Mouse (Mus musculus) cortical plate, adult 2 months (tissue): ENCODE measurements around the gene Arl15. TPM values are rescaled to one million over a fixed set of nuclear protein-coding genes. Genes with fewer than 3 reads are reported as not detected.

Source experiments
- H3K27ac ChIP-seq: fragments of 200-500 bp; 2 replicates; pipeline ENCODE4 v1.5.1; 2012; ENCODE audit warnings: low read length, control low read depth, inconsistent platforms; ENCODE audit not compliant: insufficient read depth
- H3K4me1 ChIP-seq: fragments of 200-500 bp; 2 replicates; pipeline ENCODE4 v1.6.1; 2011; ENCODE audit warnings: low read length; ENCODE audit not compliant: control insufficient read depth, insufficient read depth
- H3K4me3 ChIP-seq: fragments of 200-500 bp; 2 replicates; pipeline ENCODE4 v1.5.1; 2011; ENCODE audit warnings: mild to moderate bottlenecking, low read length, control low read depth; ENCODE audit not compliant: insufficient read depth
- CTCF ChIP-seq: fragments of 200-500 bp; IDR thresholded peaks from 2 replicates; pipeline ENCODE4 v1.5.1; 2011; ENCODE audit warnings: mild to moderate bottlenecking, control low read depth, low read length; ENCODE audit not compliant: insufficient read depth; ENCODE audit errors: extremely low read depth
- POLR2A ChIP-seq: fragments of 200-500 bp; IDR thresholded peaks from 2 replicates; pipeline ENCODE4 v1.6.1; 2011; ENCODE audit warnings: mild to moderate bottlenecking, low read length, control low read depth; ENCODE audit not compliant: insufficient read depth; ENCODE audit errors: extremely low read depth
- polyA plus RNA-seq: library from polyadenylated mRNA; depleted of rRNA; stranded (reverse); fragments of >200 nt; gene quantifications from 2 replicates; pipeline ENCODE4 v1.2.3, GENCODE M21; 2012

Gene Arl15
- polyA plus RNA-seq, 1 experiment: 14.8 TPM

- no peak overlapping the region for H3K4me3 ChIP-seq
- no peak for TF ChIP-seq CTCF
- TF ChIP-seq POLR2A: no peak
- H3K4me1 ChIP-seq: no peaks in the 10 kb centered on the region
- no peak overlapping the region for H3K27ac ChIP-seq
Observed at GRCm38 (mm10) chr13:114023541-114023940, 229.2 kb downstream of the Arl15 start.

DNA sequence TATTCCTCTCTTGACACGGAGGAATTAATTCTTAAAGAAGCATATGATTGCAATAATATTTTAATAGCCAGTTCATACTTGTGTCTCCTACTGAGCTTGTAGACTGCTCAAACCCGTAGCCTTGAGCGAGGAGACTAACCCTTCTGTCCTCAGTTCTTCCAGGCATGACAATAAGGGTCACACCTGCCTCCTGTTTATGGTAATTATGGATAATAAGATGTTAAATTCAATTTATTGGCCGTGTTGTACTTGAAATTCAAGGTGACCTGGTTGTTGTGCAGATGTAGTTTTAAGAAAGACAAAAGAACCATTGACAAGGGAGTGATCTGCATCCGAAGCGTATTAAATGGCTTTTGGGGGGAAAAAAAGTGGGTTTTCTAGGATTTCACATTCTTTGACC lies 232.0 kb downstream of the Arl15 start:
- no peak for TF ChIP-seq POLR2A
- no peak for TF ChIP-seq CTCF
- Histone ChIP-seq H3K4me3 (no peak overlapping the region), H3K4me1 (no peaks in the 10 kb centered on the region), H3K27ac (no peak overlapping the region)

DNA sequence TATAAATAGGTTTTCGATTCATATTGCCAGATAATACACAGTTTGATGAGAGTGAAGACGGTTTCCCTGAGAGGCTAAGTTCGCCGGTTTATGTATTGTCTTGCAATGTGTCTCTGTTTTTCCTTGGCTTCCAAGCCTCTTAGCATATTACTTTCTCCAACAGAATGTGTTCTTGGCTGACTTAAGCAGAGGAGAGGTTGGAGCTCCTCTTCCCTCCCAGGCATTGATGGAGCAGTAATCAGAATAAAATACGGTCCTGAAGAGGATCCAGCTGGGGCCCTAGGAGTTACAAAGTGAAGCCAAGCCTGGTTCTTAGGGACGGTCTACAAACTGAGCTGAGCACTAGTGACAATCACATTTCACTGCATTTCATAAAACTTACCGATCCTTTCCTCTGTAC lies 232.4 kb downstream of the Arl15 start:
- TF ChIP-seq POLR2A (no peak), CTCF (no peak)
- H3K27ac ChIP-seq: no peak overlapping the region
- H3K4me1 ChIP-seq: no peaks in the 10 kb centered on the region
- no peak overlapping the region for H3K4me3 ChIP-seq

GRCm38 (mm10) chr13:114048071-114048470 lies 253.8 kb downstream of the Arl15 start:
- TF ChIP-seq POLR2A: no peak
- TF ChIP-seq CTCF: no peak
- H3K4me3 ChIP-seq: no peak overlapping the region

DNA sequence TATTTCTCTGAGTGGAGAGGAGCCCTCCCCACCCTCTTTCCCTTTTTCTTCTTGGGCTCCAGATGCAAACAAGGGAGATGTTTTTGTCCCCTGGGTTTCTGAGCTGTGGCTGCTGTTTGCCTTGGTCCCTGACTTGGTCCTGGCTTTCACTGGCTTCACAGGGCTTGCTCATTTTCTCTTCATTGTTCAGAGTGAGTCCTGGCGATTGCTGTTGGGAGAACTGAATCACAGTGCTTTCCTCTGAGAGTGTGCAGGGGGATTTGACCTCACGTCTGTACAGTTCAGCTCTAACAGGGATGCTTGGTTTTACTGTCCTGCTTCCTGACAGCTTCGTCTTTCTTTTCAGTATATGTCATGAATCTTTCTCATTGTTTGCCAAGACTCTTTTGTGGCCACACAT lies 254.4 kb downstream of the Arl15 start:
- H3K4me1 ChIP-seq: no peaks in the 10 kb centered on the region
- no peak overlapping the region for H3K27ac ChIP-seq
- H3K4me3 ChIP-seq: no peak overlapping the region
- TF ChIP-seq POLR2A: no peak
- TF ChIP-seq CTCF: no peak

More at GRCm38 (mm10) chr13:114048071-114048470, 253.8 kb downstream of the Arl15 start:
- Histone ChIP-seq H3K4me1 (no peaks in the 10 kb centered on the region), H3K27ac (no peak overlapping the region)

DNA sequence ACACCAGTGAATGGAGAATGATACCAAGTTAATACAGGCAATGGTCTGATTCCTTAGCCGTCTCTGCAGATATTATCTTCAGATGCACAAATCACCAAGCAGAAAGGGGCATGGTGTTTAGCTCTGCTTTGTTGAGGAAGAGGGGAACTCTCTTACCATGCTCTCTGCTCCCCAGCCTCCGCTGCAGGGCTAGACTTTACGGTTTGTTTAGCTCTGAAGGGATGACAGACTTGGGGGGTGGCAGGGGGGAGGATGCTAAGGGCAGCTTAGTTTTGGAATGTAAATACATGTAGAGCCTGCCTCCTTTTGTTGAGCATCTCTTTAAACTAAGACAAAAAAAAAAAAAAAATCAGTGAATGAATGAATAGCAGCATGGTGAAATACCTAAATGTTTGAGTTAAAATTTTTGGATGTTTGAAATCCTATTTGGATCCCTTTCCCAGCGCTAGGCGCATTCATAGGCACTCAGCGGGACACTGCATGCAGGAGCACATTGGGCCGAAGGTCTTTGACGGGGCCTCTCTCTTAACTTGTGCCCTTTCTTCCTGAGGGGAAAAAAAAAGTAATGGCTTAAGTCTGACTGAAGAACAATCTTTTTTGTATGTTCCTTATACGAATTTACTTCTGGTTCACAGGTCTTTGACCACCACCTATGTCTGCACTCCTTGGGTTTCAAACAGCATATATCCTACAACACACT lies 257.0 kb downstream of the Arl15 start:
- TF ChIP-seq CTCF (no peak), POLR2A (no peak)
- H3K4me1 ChIP-seq: no peaks in the 10 kb centered on the region

GRCm38 (mm10) chr13:114052426-114053205 lies 258.3 kb downstream of the Arl15 start:
- H3K4me1 ChIP-seq: no peaks in the 10 kb centered on the region
- H3K4me3 ChIP-seq: no peak overlapping the region
- no peak overlapping the region for H3K27ac ChIP-seq
- TF ChIP-seq POLR2A: no peak
- TF ChIP-seq CTCF: no peak

More for the DNA sequence above, 257.0 kb downstream of the Arl15 start:
- Histone ChIP-seq H3K4me3 (no peak overlapping the region), H3K27ac (no peak overlapping the region)

GRCm38 (mm10) chr13:114053261-114053660 lies 259.0 kb downstream of the Arl15 start:
- Histone ChIP-seq H3K4me1 (no peaks in the 10 kb centered on the region), H3K27ac (no peak overlapping the region), H3K4me3 (no peak overlapping the region)
- TF ChIP-seq CTCF (no peak), POLR2A (no peak)

DNA sequence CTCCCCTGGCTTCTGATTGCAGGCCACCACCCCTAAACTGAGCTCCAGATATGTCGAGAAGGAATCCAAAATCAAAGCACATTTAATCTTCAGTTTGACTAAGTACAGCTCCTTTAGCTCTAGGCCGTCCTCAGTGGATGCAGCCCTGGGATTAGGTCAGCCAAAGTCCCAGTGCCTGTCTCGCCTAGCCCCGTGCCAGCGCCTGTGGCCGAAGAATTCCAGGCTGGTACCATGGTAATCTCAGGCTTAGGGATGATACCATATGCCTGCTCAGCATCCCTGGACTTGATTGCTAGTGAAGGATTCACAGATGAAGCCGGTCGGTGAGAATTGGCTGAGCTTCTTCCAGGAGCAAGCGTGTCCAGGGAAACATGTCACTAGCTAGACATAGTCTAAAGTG lies 261.4 kb downstream of the Arl15 start:
- Histone ChIP-seq H3K27ac (no peak overlapping the region), H3K4me1 (no peaks in the 10 kb centered on the region), H3K4me3 (no peak overlapping the region)
- no peak for TF ChIP-seq CTCF
- TF ChIP-seq POLR2A: no peak

DNA sequence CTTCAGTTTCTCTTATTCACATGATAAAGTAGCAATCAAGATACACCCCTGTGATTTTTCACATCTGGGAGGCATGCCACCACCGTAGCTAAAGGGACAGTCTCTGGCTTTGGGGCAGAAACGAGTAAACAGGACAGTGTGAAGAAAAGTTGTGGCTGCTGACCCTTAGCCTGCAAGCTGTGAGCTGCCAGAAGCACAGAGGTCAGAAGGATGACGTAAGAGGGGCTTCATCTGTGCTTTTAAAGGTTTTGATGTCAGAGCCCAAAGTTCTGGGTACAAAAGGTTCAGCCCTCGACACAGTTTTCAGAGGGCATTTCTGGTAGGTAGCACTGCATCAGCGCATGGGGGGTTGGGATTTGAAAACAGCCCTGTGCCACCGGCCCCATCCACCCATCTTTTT lies 266.0 kb downstream of the Arl15 start:
- H3K4me3 ChIP-seq: no peak overlapping the region

More for the DNA sequence above, 266.0 kb downstream of the Arl15 start:
- TF ChIP-seq POLR2A (no peak), CTCF (no peak)
- H3K27ac ChIP-seq: no peak overlapping the region
- no peaks in the 10 kb centered on the region; the same call in 1 of the 2 replicates for H3K4me1 ChIP-seq
